Mouse (Mus musculus) gastrocnemius, postnatal 10 days (tissue): ENCODE results near the gene Creb3l2. TPM values are rescaled to one million over a fixed set of nuclear protein-coding genes. Genes with fewer than 3 reads are reported as not detected.
A peak's percentile ranks its signal among the peaks of the same experiment; 100 is the strongest.

Source experiments
- DNase-seq: peaks from one replicate; pipeline ENCODE4 v3.0.0; 2021; ENCODE audit warnings: mixed read lengths
- total RNA-seq, 2 experiments: library from RNA; stranded (reverse); gene quantifications; 2 replicates each; pipeline ENCODE4 v1.2.3; 2021

Creb3l2 gene
- total RNA-seq, 2 experiments from 2014 or later: 18.2 to 24.0 TPM

- no peak for DNase-seq
These were observed 71.4 kb downstream of the Creb3l2 start for GRCm38 (mm10) chr6:37370566-37370965.

- DNase-seq: no peak
These were observed 72.2 kb downstream of the Creb3l2 start for GRCm38 (mm10) chr6:37369750-37370149.

GRCm38 (mm10) chr6:37368281-37368680 is 73.7 kb downstream of the Creb3l2 start:
- DNase-seq: no peak

- no peak for DNase-seq
These were observed 75.0 kb downstream of the Creb3l2 start for GRCm38 (mm10) chr6:37366991-37367390.

GRCm38 (mm10) chr6:37365179-37365578 is 76.8 kb downstream of the Creb3l2 start:
- DNase-seq: no peak

- no peak for DNase-seq
These were observed 77.6 kb downstream of the Creb3l2 start for GRCm38 (mm10) chr6:37364361-37364760.

- DNase-seq: no peak
These were observed 81.0 kb downstream of the Creb3l2 start for GRCm38 (mm10) chr6:37360813-37361385.

- DNase-seq: peak; percentile 65
These were observed 87.3 kb downstream of the Creb3l2 start for GRCm38 (mm10) chr6:37354449-37355179.

- DNase-seq: no peak
These were observed 88.3 kb downstream of the Creb3l2 start for GRCm38 (mm10) chr6:37353616-37354015.

- peak; percentile 64 for DNase-seq
These were observed 90.1 kb downstream of the Creb3l2 start for GRCm38 (mm10) chr6:37351731-37352380.

- no peak for DNase-seq
These were observed 91.6 kb downstream of the Creb3l2 start for GRCm38 (mm10) chr6:37350315-37350714.

- DNase-seq: no peak
These were observed 94.3 kb downstream of the Creb3l2 start for GRCm38 (mm10) chr6:37347606-37348005.

- no peak for DNase-seq
These were observed 103.9 kb downstream of the Creb3l2 start for GRCm38 (mm10) chr6:37338055-37338454.

GRCm38 (mm10) chr6:37336831-37337260 is 105.1 kb downstream of the Creb3l2 start:
- DNase-seq: no peak

- DNase-seq: no peak
These were observed 105.6 kb downstream of the Creb3l2 start for GRCm38 (mm10) chr6:37336381-37336780.

GRCm38 (mm10) chr6:37332846-37333245 is 109.1 kb downstream of the Creb3l2 start:
- no peak for DNase-seq

- no peak for DNase-seq
These were observed 111.8 kb downstream of the Creb3l2 start for GRCm38 (mm10) chr6:37329901-37330864.

- DNase-seq: no peak
These were observed 112.6 kb downstream of the Creb3l2 start for GRCm38 (mm10) chr6:37329376-37329775.

GRCm38 (mm10) chr6:37328671-37329070 is 113.3 kb downstream of the Creb3l2 start:
- no peak for DNase-seq

- no peak for DNase-seq
These were observed 114.4 kb downstream of the Creb3l2 start for GRCm38 (mm10) chr6:37327519-37327918.

- no peak for DNase-seq
These were observed 115.4 kb downstream of the Creb3l2 start for GRCm38 (mm10) chr6:37326603-37326955.

GRCm38 (mm10) chr6:37325906-37326602 is 115.9 kb downstream of the Creb3l2 start:
- no peak for DNase-seq
